Mouse (Mus musculus) large intestine, adult 2 months (tissue): ENCODE data around the gene Gan. TPM values are rescaled to one million over a fixed set of nuclear protein-coding genes. Genes with fewer than 3 reads are reported as not detected.

Experiments used
- DNase-seq: peaks from one replicate; pipeline ENCODE4 v3.0.0-alpha.2; 2012; ENCODE audit warnings: low read depth, low spot score
- WGBS: fragments of 180-500 bp; shearing (Covaris S2); methylation state at CpG from one replicate; pipeline ENCODE4 v1.1.7; 2018; 5-methylcytosine and 5-hydroxymethylcytosine counted together
- polyA plus RNA-seq: library from polyadenylated mRNA; depleted of rRNA; stranded (reverse); fragments of >200 nt; gene quantifications from 2 replicates; pipeline ENCODE4 v1.2.3, GENCODE M21; 2012

Gene Gan
- polyA plus RNA-seq, 1 experiment = 4.1 TPM

DNA sequence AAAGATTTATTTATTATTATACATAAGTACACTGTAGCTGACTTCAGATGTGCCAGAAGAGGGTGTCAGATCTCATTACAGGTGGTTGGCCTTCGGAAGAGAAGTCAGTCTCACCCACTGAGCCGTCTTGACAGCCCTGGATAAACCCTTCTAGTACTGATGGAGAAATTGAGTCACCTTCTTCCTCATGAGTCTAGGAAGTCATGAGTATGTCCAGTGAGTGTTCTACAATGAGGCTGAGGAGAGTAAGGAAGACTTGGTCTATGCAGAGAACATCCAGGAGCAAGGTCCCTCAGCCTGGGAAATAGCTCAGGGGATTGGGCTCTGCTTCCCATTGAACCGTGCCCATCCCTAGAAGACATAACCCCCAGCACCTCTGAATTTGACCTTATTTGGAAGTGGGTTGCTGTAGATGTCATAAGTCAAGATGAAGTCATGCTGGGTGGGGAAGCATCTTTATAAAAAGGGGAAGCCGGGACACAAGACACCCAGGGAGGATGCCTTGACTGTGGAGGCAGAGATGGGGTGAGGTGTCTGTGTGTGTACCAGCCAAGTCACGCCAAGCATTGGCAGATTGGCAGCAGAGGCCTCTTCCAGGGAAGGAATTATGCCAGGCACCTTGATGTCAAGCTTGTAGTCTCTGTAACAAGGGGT is 83.0 kb downstream of the Gan start:
- DNase-seq = no peak
- 80% methylated on average over 5 of the region's 5 CpGs for WGBS

DNA sequence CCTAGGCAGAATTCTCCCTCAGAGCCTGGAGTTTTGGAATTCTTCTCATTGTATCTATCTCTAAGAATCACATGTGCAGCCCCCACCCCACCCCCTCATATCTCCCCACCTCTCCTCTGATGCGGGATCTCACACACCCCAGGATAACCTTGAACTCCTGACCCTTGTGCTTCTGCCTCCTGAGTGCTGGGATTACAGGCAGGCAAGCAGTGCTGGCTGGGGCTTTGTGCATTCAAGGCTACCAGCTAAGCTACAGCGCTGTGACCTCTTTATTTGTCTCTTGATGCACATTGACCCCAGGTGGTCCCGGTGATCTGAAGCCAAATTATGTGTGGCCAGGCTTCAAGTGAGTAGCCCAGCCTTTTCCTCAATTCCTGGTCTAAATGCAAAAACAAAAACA is 83.9 kb downstream of the Gan start:
- DNase-seq = no peak
- 42% methylated on average over 3 of the region's 3 CpGs for WGBS

DNA sequence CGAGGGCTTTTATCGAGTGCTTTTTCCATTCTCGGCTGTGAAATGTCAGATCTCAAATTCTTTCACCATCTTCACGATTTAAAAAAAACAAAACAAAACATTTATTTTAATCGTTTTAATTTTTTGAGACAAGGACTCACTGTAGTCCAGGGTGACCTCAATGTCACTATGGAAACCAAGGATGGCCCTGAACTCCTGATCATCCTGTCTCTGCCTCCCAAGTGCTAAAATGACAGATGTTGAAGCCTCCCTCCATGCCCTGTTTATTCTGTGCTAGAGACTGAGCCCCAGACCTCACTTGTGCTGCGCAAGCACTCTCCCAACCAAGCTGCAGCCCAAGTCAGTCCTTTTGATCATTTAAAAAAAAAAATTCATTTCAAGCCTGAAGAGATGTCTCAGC is 84.4 kb downstream of the Gan start:
- 75% methylated on average over 6 of the region's 6 CpGs for WGBS
- no peak for DNase-seq

DNA sequence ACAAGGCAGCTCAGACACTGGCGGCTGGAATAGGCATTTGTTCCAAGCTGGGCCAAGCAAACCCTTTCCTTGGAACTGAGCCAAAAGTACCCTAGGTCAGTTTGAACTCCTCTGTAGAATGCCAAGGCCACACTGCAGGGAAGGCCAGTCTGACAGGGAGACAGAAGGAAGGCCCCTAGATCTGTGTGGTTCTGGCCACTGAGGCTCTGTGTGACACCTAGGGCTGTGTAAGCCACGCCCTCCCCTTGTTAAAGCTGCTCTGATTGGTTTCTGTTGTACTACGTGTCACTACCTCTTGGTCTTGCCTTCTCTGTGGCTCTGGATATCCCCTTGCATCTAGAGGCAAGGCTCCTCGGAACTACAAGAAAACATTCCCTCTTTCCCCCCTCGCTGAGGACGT is 86.7 kb downstream of the Gan start:
- DNase-seq = no peak

DNA sequence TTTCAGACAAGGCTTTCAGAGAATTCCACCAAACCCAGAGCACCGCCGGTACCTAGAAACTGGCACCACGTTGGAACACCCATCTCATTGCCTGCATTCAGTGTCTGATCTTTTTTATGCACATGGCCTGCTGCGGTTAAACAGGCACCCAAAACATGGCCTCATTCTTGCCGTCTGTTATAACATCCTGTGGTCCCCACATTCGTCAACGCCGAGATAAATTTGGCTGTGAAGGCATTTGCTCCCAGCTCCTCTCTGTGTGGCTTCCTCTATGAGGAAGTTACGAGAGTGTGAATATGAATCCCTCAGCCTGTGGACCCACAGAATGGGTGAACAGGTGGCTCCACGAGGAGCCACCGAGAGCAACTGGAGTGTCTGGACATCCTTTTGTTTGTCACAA is 90.4 kb downstream of the Gan start:
- 71% methylated on average over 11 of the region's 11 CpGs for WGBS
- no peak for DNase-seq

More for the DNA sequence above, 86.7 kb downstream of the Gan start:
- 70% methylated on average over 6 of the region's 6 CpGs for WGBS

DNA sequence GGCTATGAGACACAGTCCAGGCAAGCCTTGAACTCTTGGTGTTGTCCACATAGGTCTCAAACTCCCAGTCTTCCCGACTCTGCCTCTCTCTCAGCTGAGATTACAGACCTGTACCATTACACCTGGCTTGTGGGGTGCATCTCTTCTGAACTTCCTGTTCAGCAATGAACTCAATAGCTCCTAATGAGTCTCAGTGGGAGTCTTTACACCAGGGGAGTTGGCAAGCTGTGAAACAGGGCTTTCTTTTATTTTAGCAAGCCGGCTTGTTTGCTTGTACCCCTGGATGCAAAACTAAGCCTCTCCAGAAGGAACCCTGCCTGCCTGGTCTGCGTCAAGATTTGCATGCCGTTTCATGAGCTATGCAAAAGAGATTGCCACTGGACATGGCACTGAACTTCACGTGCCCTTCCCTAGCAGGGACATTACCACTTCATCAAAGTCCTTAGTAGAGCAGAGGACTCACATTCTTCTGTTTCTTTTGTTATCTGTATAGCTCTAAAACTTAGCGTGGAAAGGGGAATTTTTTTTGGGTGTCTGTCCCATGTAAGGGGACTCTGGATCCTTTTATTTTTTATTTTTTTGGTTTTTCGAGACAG is 93.2 kb downstream of the Gan start:
- no peak for DNase-seq
- WGBS = 65% methylated on average over 7 of the region's 7 CpGs

DNA sequence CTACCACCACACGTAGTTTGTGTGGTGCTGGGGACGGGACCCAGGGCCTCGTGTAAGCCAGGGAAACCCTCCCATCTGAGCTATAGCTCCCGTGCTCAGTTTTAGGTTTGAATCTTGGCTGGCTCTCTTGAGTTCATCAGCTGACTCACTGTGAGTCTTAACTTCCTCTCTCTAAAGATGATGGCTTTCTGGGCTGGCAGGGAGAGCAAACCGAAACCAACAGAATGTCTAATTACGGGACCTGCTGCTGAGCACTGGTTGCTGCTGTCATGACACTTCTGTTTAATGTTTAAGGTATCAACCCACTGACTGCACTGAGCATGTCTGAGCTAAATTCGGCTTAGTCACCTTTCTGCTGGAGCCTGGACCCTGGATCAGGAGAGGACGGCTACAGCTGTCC is 94.7 kb downstream of the Gan start:
- no peak for DNase-seq
- 80% methylated on average over 8 of the region's 8 CpGs for WGBS

DNA sequence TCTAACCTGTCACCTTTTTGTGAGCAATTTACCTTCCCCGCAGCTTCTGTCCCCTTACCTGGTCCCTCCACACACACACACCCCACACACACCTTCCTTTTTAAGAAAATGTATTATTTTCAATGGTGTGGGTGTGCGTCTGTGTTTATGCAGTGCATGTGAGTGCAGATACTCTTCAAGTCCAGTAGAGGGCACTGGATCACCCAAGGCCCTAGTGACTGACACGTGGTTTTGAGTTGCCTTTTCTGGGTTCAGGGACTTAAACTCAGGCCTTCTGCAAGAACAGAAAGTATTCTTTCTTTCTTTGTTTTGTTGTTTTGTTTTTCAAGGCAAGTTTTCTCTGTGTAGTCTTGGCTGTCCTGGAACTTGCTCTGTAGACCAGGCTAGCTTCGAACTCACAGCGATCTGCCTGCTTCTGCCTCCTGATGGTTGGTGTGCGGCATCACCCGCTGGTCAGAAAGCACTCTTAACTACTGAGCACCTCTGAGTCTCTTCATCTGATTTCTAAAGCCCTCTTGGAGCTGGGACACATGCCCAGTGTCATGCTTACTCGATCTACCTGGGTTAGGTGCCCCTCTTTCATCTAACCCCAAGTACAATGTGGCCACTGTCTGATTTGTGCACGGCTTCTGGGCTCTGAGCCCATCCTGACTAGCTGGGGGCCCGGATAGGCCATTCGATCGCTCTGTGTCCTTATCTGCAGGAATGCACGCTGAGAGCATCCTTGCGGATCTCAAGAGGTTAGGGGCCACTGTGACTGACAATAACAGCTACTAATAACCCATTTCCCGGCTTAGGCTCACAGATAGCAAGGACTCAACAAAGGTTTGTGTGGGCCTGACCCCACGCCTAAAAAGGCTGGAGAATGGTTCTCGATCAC is 95.7 kb downstream of the Gan start:
- DNase-seq = no peak
- WGBS = 94% methylated on average over 17 of the region's 17 CpGs

DNA sequence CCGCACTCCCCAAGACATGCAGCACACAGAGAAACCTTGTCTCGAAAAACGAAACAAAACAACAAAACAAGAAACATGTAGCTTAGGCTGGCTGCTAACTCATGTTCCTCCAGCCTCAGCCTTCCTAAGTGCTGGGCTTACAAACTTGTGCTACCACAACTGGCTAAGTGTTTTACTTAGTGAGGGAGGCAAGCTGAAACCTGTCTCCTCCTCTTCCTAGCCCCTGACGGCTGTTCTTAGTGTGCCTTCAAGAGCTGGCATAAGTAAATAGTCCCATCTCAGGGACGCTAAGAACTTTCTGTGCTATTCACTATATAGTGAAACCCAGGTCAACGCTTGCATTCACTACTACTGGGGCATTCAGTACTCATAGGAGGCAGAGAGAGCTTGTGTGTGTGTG is 96.6 kb downstream of the Gan start:
- DNase-seq = no peak
- 88% methylated on average over 6 of the region's 6 CpGs for WGBS

DNA sequence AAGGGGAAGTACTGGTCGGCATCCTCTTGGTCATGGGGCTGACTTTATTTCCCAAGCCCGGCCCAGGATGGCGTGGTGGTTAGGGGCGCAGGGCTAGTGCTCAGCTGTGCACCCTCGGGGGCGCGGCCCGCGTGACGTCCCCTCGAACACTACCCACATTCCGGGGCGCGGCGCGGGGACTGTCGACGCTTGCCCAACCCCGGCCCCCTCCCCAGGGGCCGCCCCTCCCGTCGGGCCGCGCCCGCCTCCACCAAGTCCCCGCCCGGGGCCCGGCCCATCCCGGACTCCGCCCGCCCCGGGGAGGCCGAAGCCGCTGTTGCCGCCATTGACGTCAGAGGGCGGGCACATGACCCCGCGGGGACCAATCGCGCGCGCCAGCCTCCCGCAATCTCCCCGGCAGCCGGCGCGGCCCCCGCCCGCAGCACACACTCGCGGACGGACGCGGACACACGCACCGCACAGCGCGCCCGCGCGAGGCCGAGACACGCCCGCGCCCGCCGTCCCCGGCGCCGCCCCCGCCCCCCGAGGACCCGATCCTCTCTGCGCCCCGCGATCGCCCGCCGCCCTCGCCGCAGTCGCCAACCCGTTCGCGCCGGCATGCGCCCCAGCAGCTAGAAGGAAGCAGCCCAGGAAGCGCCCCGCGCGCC is 98.5 kb downstream of the Gan start:
- no peak for DNase-seq
- WGBS = under 1% methylated on average over 74 of the region's 92 CpGs

DNA sequence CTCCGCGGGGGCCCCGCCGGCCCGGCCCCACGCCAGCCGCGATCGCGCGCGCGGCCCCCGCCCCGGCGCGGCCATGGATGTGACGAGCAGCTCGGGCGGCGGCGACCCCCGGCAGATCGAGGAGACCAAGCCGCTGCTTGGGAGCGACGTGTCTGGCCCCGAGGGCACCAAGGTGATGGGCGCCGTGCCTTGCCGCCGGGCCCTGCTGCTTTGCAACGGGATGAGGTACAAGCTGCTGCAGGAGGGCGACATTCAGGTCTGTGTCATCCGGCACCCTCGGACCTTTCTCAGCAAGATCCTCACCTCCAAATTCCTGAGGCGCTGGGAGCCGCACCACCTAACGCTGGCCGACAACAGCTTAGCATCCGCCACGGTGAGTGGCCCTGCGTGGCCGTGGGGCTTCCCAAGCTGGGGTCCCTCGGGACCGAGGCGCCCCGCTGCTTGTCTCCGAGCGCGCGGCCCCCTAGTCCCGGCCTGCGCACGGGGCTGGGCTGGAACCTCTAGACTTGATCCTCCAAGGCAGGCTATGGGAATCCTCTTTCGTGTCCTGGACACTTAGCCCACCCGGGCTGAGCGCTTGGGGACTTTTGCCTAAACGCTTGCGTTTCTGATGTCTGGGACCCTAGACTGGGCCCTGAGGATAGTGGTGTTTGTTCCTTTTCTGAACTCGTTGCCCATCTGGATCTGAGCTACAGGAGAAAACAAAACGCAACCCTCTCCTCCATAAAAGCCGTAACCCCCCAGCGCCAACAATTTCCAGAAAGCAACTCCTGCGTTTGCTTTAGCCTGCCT is 99.3 kb downstream of the Gan start, which contains the start of gene Cmip:
Cmip (plus strand) TSS at position 36 of the 792 bp plus-strand sequence.
- WGBS = under 1% methylated on average over 65 of the region's 65 CpGs
- no peak for DNase-seq

DNA sequence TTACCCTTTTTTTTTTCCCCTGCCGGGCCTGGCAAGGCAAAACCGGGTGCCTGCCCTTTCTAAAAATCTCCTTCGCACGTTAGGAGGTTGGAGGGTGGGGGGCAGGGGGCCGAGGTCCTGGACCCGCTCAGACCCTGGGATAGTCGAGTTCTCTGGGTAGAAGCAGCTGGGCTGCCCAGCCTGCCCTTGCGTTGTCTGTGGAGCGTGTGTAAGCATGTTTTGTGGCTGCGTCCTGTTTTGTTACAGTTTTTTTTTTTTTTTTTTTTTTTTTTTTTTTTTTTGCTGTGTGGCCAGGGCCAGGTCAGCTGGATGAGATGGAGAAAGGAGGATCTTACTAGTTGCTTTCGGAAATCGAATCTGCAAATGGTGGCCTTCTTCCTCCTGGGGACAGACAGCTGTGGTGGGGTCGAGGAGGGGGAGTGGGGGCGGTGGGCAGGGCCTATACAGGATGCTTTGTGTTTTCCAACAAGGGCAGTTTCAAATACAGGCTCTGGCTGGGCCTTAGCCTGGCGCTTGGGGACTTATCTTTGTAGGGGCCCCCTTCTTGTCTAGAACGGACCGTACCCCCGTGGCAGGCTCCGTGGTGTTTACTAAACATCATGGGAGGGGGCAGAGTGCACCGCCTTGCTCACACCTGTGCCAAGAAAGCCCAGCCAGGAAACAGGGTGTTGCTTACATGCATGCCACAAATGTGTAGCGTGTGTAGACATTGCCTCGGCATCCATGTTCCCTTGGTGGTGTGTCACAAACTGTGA is 100.1 kb downstream of the Gan start:
- 3% methylated on average over 22 of the region's 22 CpGs for WGBS
- no peak for DNase-seq

DNA sequence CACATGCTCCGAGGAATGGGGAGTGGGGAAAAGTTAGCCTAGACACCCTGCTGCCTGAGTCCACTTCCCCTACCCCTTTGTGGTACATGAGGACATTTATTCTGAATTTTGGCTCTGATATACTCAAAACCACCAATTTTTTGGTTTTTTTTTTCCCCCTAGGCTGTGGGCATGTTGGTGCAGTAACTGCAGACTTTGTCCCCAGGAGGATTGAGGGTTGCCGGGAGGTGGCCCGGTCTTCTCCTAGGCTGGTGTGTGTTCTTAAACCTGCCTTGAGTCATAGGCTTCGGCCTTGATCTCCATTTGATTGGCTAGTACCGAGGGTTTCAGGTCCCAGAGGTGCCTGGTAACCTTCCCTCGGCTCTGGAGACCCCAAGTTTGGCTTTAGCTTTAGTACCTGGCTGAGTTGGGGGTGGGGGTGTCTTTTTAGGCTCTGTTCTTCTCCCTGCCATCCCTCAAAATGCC is 100.7 kb downstream of the Gan start:
- WGBS = 17% methylated on average over 6 of the region's 6 CpGs

DNA sequence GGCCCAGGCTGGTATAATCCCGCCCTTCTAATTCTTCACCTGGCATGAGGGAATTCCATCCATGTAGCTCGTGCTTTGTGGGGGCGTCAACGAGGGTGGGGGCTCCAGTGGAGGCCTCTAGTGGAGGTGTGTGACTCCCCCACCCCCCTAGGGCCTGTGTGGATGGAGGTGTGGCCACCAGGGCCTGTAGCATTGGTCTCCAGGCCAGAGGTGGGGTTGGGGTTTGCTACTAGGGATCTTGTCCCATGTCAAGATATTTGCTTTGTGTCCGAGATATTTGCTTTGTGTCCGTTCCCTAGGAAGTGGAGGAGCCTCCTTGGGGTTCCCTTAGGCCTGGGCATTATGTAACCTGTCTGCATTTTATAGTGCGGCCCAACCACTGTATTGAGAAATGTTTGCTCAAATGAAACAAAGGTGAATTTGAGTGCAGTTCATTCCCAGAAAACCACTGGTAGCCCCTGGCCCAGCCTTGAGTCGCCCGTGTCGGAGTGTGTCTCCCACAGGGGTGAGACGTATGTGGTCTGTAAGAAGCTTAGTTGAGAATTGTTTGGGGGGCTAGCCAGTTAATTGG is 101.6 kb downstream of the Gan start:
- WGBS = 20% methylated on average over 11 of the region's 11 CpGs

More for the DNA sequence above, 100.7 kb downstream of the Gan start:
- DNase-seq = no peak

DNA sequence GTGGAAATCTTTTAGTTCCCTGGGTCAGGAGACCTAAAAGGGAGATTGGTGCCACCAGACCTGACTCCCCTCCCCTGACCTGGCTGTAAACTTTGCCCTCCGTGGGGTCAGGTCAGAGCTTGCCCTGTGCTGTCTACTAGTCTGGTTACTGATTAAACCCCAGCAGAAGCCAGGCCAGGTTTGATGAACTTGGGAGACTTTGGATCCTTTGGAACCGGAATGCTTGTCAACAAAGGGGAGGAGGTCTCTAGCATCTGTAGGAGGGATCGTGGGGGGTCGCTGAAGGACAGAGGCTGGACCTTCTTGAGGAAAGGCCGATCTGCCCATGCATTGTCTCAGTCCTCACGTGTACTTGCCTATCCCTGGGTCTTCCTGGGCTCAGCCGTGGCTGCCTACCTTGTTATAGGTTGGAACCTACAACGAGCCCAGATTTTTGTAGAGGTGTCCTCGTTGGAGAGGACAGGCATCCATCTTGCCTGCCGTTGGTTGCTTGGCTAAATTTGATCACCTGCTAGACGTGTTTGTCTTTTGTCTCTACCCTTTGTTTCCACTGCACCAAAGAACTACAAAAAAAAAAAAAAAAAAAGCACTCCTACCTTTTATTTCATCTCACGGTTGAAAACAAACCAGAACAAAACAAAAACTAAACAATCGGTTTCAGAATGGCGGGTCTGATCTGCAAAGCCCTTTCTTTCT is 102.4 kb downstream of the Gan start:
- 25% methylated on average over 14 of the region's 14 CpGs for WGBS
- no peak for DNase-seq

More for the DNA sequence above, 101.6 kb downstream of the Gan start:
- DNase-seq = no peak

DNA sequence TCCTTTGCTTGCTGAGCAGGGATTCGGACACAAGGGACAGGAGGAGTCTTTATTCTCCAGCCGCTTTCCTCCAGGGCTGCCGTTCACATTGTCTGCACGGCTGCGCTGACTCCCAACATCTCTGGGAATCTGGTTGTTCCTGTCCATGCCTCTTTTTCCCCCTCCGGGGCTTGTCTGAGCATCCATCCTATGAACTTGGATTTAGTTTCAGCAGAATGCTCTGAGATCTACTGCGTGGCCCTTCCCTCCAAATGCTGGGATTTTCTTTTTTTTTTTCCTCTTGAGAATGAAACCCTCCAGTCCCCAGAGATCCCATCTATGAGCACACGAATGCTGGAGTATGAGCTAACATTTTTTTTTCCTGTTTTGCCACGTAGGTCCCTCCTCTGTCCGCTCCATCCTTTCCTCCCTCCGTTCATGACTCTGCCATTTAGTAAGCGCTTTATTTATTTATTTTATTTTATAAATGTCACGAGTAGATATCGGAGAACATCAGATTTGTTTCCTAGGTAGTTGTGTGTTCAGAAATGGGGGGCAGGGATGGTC is 103.1 kb downstream of the Gan start:
- no peak for DNase-seq
- WGBS = 37% methylated on average over 14 of the region's 14 CpGs

DNA sequence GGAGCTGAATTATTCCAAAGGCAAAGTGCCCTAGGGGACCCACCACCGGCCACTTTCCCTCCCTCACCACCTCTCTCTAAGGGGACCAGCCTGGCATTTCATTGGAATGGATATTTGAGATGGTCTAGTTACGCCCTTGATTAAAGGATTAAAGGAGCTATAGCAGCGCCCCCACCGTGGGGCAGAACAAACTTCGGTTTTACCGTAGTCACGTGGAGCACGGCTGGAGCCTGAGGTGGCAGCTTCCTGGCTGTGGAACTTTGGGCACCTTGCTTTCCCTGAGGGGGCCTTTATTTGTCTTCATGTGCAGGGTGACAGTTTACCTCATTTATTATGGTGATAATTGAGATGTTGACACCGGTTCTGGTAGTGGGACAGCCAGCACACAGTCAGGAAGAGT is 103.8 kb downstream of the Gan start:
- 28% methylated on average over 9 of the region's 9 CpGs for WGBS
- DNase-seq = no peak
